ENCODE assay signal across 15 mouse cellular contexts in genomic region chr3:158369169-158369568, GRCm38 (mm10).
"Had no signal": no experiment of that assay in that cellular context is flagged by ENCODE, and none has a peak within 500 bp of the region (broad histone marks: within the 10 kb centered on the region; RNA-seq: fewer than 3 reads in every experiment).

No protein-coding gene starts in this region.

- H3K27ac ChIP-seq: kidney, postnatal 0 days; limb, embryonic 15.5 days; liver, embryonic 12.5 days; midbrain, embryonic 10.5 days; neural tube, embryonic 15.5 days had no signal

- H3K4me3 ChIP-seq: limb, embryonic 15.5 days; liver, embryonic 12.5 days; midbrain, embryonic 10.5 days; myocyte; neural tube, embryonic 15.5 days had no signal

- DNase-seq: kidney, adult 8-10 months; kidney, postnatal 36 days; lung, embryonic 14.5 days; lung, postnatal 10 days; lung, postnatal 4 days; midbrain, embryonic 14.5 days; spleen, adult 18-20 months; thymus, adult 2 months; thymus, postnatal 36 days had no signal
